Mouse (Mus musculus): ENCODE data around the gene Anxa2. TPM values are rescaled to one million over a fixed set of nuclear protein-coding genes. Genes with fewer than 3 reads are reported as not detected.

Anxa2 gene
- total and polyA plus RNA-seq, 3 experiments, result 0.13 to 0.26 TPM; not detected in 1

DNA sequence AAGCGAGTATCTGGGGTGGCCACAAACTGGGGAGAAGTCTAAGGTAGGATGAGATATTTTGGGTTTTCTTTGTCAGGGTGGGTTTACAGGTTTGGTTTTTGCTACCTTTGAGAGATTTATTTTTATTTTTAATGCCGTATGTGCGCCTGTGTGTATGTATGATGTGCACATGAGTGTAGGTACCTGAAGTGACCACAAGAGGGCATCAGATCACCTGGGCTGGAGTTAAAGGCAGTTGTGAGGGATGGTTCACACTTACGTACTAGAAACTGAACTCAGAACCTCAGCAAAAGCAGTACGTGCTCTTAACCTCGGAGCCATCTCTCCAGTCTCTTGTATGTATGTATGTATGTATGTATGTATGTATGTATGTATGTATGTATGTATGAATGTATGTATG is 39.4 kb downstream of the Anxa2 start:
- dilution Hi-C loops (cut with MboI; ENCODE audit: extremely low pct_ligation_motif_present, extremely low pct_unique_long_range_greater_than_20kb, low sequenced_read_pairs), result no loop called here
- peaks cover 4 to 16% of the 10 kb centered on the region in 2 experiments; a peak in 3 of 4 replicates for H3K4me1 ChIP-seq (ENCODE audit: control insufficient read depth in 1 of 2, insufficient read depth in 2 of 2)
- H3K4me2 ChIP-seq (ENCODE audit: insufficient read depth, low read depth, poor library complexity, severe bottlenecking), result no peak overlapping the region
- in situ Hi-C loops (cut with MboI; ENCODE audit: low pct_ligation_motif_present, low pct_unique_long_range_greater_than_20kb, low sequenced_read_pairs), result loop anchor here (25.0 kb wide), 1 partner anchor 531 kb away; no protein-coding TSS in a partner anchor
- H3K79me2 ChIP-seq (replicated peaks; ENCODE audit: control insufficient read depth, extremely low read depth, insufficient read depth, poor library complexity, severe bottlenecking), result no peaks in the 10 kb centered on the region
- no peaks in the 10 kb centered on the region for H3K27me3 ChIP-seq (replicated peaks)
- H3K36me3 ChIP-seq (replicated peaks in 1 of 2; ENCODE audit: control insufficient read depth in 1 of 2, insufficient read depth in 1 of 2, low read length in 1 of 2), result no peaks in the 10 kb centered on the region
- no peak overlapping the region for H3K9ac ChIP-seq (ENCODE audit: insufficient read depth, low read depth)
- peaks cover 4% of the 10 kb centered on the region for H3K9me3 ChIP-seq (replicated peaks; ENCODE audit: low read length)
- no peak overlapping the region for H3K4me3 ChIP-seq (replicated peaks in 1 of 3; ENCODE audit: low read depth in 2 of 3, low read length in 2 of 3, poor library complexity in 1 of 3)
- no peak for DNase-seq (ENCODE audit: extremely low read depth)
- TF ChIP-seq HCFC1 (IDR thresholded peaks at IDR 0.05; ENCODE audit: low read depth, low read length) (no peak), TBP (conservative IDR thresholded peaks at IDR 0.05; ENCODE audit: low read depth, low read length) (no peak), CTCF (conservative IDR thresholded peaks at IDR 0.05 in 1 of 2, IDR thresholded peaks at IDR 0.05 in 1 of 2; ENCODE audit: low read depth in 2 of 2, low read length in 2 of 2) (peak in 1 of 2 experiments; percentile 19; a peak in 3 of 4 replicates), NELFE (IDR thresholded peaks at IDR 0.05; ENCODE audit: low read depth, low read length) (no peak), CHD2 (IDR thresholded peaks at IDR 0.05; ENCODE audit: low read length) (no peak)
- H3K27ac ChIP-seq (ENCODE audit: insufficient read depth, low read depth), result no peak overlapping the region

DNA sequence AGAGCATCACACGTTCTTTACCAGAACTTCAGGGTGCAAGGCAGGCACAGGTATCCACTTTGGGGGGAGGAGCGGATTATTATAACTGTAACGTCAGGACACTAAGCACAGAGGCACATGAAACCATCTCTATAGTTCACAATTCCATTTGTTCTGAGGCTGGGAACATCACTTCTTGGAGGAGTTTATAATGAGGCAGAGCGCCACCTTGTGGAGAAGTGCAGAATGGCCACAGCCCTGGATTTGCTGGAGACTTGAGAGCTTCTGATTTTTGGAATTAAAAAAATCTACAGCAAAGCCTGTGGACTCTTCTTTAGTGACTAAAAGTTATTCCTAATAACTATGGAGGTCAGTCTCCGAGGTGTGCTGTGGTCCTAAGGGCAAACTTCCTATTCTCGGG is 49.1 kb downstream of the Anxa2 start:
- peaks cover 3 to 12% of the 10 kb centered on the region in 2 experiments; a peak in 3 of 4 replicates for H3K4me1 ChIP-seq (ENCODE audit: control insufficient read depth in 1 of 2, insufficient read depth in 2 of 2)
- H3K9me3 ChIP-seq (replicated peaks; ENCODE audit: low read length), result no peaks in the 10 kb centered on the region
- H3K4me2 ChIP-seq (ENCODE audit: insufficient read depth, low read depth, poor library complexity, severe bottlenecking), result no peak overlapping the region
- peak; percentile 50 for DNase-seq (ENCODE audit: extremely low read depth)
- no peak overlapping the region for H3K4me3 ChIP-seq (replicated peaks in 1 of 3; ENCODE audit: low read depth in 2 of 3, low read length in 2 of 3, poor library complexity in 1 of 3)
- no peaks in the 10 kb centered on the region for H3K79me2 ChIP-seq (replicated peaks; ENCODE audit: control insufficient read depth, extremely low read depth, insufficient read depth, poor library complexity, severe bottlenecking)
- H3K27me3 ChIP-seq (replicated peaks), result no peaks in the 10 kb centered on the region
- no peaks in the 10 kb centered on the region for H3K36me3 ChIP-seq (replicated peaks in 1 of 2; ENCODE audit: control insufficient read depth in 1 of 2, insufficient read depth in 1 of 2, low read length in 1 of 2)
- in situ Hi-C loops (cut with MboI; ENCODE audit: low pct_ligation_motif_present, low pct_unique_long_range_greater_than_20kb, low sequenced_read_pairs), result loop anchor here (10.0 kb wide), 1 partner anchor 432 kb away; no protein-coding TSS in a partner anchor
- H3K9ac ChIP-seq (ENCODE audit: insufficient read depth, low read depth), result no peak overlapping the region
- dilution Hi-C loops (cut with MboI; ENCODE audit: extremely low pct_ligation_motif_present, extremely low pct_unique_long_range_greater_than_20kb, low sequenced_read_pairs), result no loop called here
- no peak overlapping the region for H3K27ac ChIP-seq (ENCODE audit: insufficient read depth, low read depth)
- TF ChIP-seq NRF1 (IDR thresholded peaks at IDR 0.05; ENCODE audit: low read depth, low read length) (no peak), ELF1 (IDR thresholded peaks at IDR 0.05; ENCODE audit: low read depth, low read length) (no peak), MAFK (IDR thresholded peaks at IDR 0.05; ENCODE audit: insufficient replicate concordance, low read length) (no peak), HCFC1 (IDR thresholded peaks at IDR 0.05; ENCODE audit: low read depth, low read length) (no peak), SIN3A (IDR thresholded peaks at IDR 0.05; ENCODE audit: low read length) (no peak), ZC3H11A (IDR thresholded peaks at IDR 0.05; ENCODE audit: low read depth, low read length) (no peak), MAZ (IDR thresholded peaks at IDR 0.05; ENCODE audit: low read depth, low read length) (no peak), CTCF (conservative IDR thresholded peaks at IDR 0.05 in 1 of 2, IDR thresholded peaks at IDR 0.05 in 1 of 2; ENCODE audit: low read depth in 2 of 2, low read length in 2 of 2) (peak; percentile 79 to 94), MXI1 (IDR thresholded peaks at IDR 0.05; ENCODE audit: low read depth, low read length) (no peak), KAT2A (IDR thresholded peaks at IDR 0.05; ENCODE audit: insufficient replicate concordance, low read length) (no peak), MAX (IDR thresholded peaks at IDR 0.05; ENCODE audit: low read length) (no peak), TBP (conservative IDR thresholded peaks at IDR 0.05; ENCODE audit: low read depth, low read length) (no peak), GABPA (IDR thresholded peaks at IDR 0.05; ENCODE audit: insufficient replicate concordance, low read depth, low read length) (no peak), EP300 (IDR thresholded peaks at IDR 0.05; ENCODE audit: low read length) (no peak), IRF4 (IDR thresholded peaks at IDR 0.05; ENCODE audit: low read depth, low read length) (no peak), ZMIZ1 (IDR thresholded peaks at IDR 0.05; ENCODE audit: low read depth, low read length) (no peak), MYC (IDR thresholded peaks at IDR 0.05; ENCODE audit: low read depth, low read length) (no peak), POLR2A (IDR thresholded peaks at IDR 0.05; ENCODE audit: low read depth, low read length) (no peak), JUN (IDR thresholded peaks at IDR 0.05; ENCODE audit: insufficient read depth, low read depth, low read length) (no peak), MEF2A (IDR thresholded peaks at IDR 0.05; ENCODE audit: borderline replicate concordance, low read depth, low read length) (no peak), E2F4 (IDR thresholded peaks at IDR 0.05; ENCODE audit: insufficient replicate concordance, low read depth, low read length) (no peak), PAX5 (IDR thresholded peaks at IDR 0.05; ENCODE audit: low read length) (no peak), POLR2AphosphoS2 (IDR thresholded peaks at IDR 0.05; ENCODE audit: low read depth, low read length) (no peak), NELFE (IDR thresholded peaks at IDR 0.05; ENCODE audit: low read depth, low read length) (0 out of 2 replicates have a peak, but pooled peaks have one; percentile 14), UBTF (IDR thresholded peaks at IDR 0.05; ENCODE audit: low read depth, low read length) (no peak), SMC3 (IDR thresholded peaks at IDR 0.05; ENCODE audit: low read depth, low read length) (peak; percentile 63), BHLHE40 (IDR thresholded peaks at IDR 0.05; ENCODE audit: low read depth, low read length) (no peak), ZKSCAN1 (IDR thresholded peaks at IDR 0.05; ENCODE audit: borderline replicate concordance, low read depth, low read length) (no peak), TCF12 (IDR thresholded peaks at IDR 0.05; ENCODE audit: low read depth, low read length) (no peak), USF1 (IDR thresholded peaks at IDR 0.05; ENCODE audit: low read depth, low read length) (no peak), USF2 (conservative IDR thresholded peaks at IDR 0.05; ENCODE audit: low read depth, low read length) (no peak), CHD1 (IDR thresholded peaks at IDR 0.05; ENCODE audit: low read depth, low read length) (no peak)

All from CH12.LX (cell line).